Mouse (Mus musculus): Measurements from ENCODE around the gene Fcgr1. TPM values are rescaled to one million over a fixed set of nuclear protein-coding genes. Genes with fewer than 3 reads are reported as not detected.

Gene Fcgr1
- polyA plus RNA-seq, 1 experiment from 2014 or later = 1.3 TPM

DNA sequence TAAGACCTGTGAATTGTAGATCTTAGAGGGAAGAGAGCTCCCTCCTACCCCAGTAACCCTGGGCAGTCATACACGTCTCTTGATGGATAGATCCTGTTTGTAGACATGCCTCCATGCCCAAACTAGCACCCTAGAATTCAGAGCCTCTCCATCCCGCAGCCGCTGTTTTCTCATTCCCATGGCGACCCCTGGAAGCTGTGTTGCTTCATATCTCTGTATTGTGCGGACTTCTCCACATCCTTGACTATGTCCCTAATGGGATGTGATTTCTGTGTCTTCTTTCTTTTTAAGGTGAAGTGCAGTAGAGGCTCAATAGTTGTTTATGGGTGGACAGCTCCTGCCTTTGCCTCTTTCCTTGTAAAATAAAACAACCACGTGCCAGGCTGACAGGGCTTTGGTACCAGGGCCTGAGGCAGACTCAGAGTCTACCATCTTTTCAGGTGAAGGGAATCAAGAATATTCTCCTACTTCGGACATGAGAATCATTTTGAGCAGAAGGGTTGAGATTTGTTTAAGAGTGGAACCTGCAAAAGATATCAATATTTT lies 29.3 kb downstream of the Fcgr1 start:
- H3K4me1 ChIP-seq = peaks cover 51% of the 10 kb centered on the region
- no peaks in the 10 kb centered on the region for H3K36me3 ChIP-seq (replicated peaks)
- WGBS = 76% methylated on average over 7 of the region's 7 CpGs
- peak overlapping the region; percentile 98 for H3K27ac ChIP-seq (replicated peaks)
- peak; percentile 39 for DNase-seq (ENCODE audit: low spot score)
- peak overlapping the region; percentile 63 for H3K4me3 ChIP-seq
- no peaks in the 10 kb centered on the region for H3K9me3 ChIP-seq
- no peaks in the 10 kb centered on the region for H3K27me3 ChIP-seq (replicated peaks; ENCODE audit: low read depth, poor library complexity, severe bottlenecking)

DNA sequence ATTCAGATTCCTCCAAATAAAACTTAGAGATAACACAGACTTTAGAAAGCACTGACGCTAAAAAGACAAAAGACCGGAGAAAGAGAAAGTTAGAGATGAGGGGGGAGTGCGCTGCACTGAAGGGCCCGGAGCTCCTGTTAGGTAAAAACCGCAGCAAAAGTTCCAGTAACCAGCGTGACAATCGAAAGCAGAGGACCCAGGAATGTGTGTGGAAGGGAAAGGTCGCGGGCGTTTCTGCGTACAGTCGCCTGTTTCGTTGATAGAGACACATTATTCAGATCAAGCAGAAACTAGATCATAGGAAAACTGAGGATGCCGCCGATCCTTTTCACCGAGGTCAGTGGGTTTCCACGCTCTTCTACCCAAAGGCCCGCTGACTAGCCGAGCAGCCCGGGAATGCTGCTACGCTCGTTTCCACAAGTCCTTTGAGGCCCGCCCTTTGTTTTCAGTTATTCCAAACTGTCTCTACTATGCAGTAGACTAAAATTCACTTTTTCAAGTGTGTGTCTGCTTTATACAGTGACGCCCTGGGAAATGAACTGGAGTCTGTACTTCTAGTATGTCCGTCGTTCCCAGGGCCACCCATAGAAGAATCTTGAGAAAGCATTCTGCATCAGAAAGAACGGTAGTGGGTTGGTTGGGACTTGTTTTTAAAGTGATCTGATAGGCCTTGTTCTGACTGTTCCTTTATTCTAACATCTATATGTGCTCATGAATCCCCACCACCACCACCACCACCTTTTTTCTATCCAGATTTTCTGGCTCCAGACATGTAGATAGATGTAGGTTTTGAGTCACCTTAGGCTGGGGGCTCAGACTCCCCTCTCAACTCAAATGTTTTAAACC lies 30.0 kb downstream of the Fcgr1 start:
- Histone ChIP-seq H3K9me3 (no peaks in the 10 kb centered on the region), H3K4me1 (peaks cover 51% of the 10 kb centered on the region), H3K36me3 (replicated peaks) (no peaks in the 10 kb centered on the region), H3K27me3 (replicated peaks; ENCODE audit: low read depth, poor library complexity, severe bottlenecking) (no peaks in the 10 kb centered on the region), H3K27ac (replicated peaks) (peak overlapping the region; percentile 98), H3K4me3 (peak overlapping the region; percentile 63)
- peak; percentile 69 for DNase-seq (ENCODE audit: low spot score)
- WGBS = 8% methylated on average over 27 of the region's 27 CpGs

DNA sequence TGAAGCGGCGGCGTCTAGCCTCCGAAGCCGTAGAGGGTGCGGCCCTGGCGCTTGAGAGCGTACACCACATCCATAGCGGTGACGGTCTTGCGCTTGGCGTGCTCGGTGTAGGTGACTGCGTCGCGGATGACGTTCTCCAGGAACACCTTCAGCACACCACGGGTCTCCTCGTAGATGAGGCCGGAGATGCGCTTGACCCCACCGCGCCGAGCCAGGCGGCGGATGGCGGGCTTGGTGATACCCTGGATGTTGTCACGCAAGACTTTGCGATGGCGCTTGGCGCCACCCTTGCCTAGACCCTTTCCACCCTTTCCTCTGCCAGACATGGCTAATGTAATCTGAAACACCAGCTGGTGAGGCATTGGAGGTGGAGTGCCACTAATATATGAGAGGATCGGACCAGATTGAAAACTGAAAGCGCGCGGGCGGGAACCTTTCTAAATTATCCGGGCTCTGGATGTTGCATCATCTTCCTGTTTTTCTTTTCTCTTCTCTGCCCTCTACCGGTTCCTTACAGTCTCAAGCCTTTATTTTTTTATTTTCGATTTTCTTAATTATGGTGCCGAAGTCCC lies 30.7 kb downstream of the Fcgr1 start, which contains the start of gene Hist2h4:
Gene Hist2h4 (minus strand): TSS at position 333 of the 572 bp plus-strand sequence.
- WGBS = under 1% methylated on average over 40 of the region's 40 CpGs
- H3K36me3 ChIP-seq (replicated peaks) = no peaks in the 10 kb centered on the region

DNA sequence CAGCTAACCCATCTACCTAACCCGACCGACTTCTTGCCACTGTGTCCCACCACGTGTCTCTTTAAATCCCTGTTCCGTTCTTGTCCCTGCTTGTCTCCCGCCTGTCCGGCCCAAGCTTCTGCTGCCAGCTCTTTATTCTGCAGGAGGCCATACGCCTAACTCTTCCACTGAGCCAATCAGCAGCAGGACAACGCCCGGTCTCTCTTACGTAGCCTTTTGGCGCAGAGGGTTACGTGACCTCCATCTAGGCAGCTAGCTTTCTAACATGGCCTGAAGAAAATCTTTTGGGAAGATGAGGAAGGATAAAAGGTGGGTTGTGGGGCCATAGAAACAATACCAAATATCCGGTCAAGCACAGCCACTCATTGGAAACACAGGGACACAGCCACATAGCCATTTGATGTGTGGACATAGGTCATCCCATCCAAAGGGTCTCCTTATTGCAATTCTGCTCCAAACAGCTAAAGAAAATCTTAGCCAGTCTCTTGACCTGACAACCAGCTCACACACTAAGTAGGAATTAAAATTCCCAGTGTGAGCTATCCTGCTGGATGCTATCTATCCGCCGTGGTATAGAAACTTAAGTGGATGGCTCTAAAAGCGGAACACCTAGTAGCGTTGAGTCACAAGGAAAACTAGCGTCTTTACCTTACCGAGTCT lies 31.4 kb downstream of the Fcgr1 start:
- H3K9me3 ChIP-seq = no peaks in the 10 kb centered on the region
- H3K4me3 ChIP-seq = peak overlapping the region; percentile 63
- H3K27ac ChIP-seq (replicated peaks) = peak overlapping the region; percentile 98
- H3K36me3 ChIP-seq (replicated peaks) = no peaks in the 10 kb centered on the region
- DNase-seq (ENCODE audit: low spot score) = peak; percentile 85
- WGBS = 2% methylated on average over 19 of the region's 19 CpGs
- H3K4me1 ChIP-seq = peaks cover 42% of the 10 kb centered on the region
- no peaks in the 10 kb centered on the region for H3K27me3 ChIP-seq (replicated peaks; ENCODE audit: low read depth, poor library complexity, severe bottlenecking)

More for the DNA sequence above, 30.7 kb downstream of the Fcgr1 start, which contains the start of gene Hist2h4:
- H3K27ac ChIP-seq (replicated peaks) = peak within 1 kb of the TSS; percentile 98
- peaks cover 49% of the 10 kb centered on the region for H3K4me1 ChIP-seq
- no peaks in the 10 kb centered on the region for H3K9me3 ChIP-seq
- peak; percentile 95 for DNase-seq (ENCODE audit: low spot score)
- no peaks in the 10 kb centered on the region for H3K27me3 ChIP-seq (replicated peaks; ENCODE audit: low read depth, poor library complexity, severe bottlenecking)
- H3K4me3 ChIP-seq = peak within 1 kb of the TSS; percentile 63

DNA sequence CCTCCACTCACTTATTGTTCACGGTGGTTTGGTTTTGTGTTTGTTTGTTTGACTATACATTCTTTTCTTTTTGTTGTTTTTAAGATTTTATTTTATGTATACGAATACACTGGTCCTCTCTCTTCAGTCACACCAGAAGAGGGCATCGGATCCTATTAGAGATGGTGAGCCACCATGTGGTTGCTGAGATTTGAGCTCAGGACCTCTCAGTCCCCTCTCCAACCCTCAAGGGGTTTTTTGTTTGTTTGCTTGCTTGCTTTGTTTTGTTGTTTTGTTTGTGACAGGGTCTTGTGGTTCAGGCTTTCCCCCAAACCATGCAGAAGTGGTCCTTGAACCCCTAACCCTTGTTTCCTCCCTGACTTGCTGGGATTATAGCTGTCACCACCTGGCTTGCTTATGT lies 32.1 kb downstream of the Fcgr1 start:
- WGBS = 65% methylated on average over 3 of the region's 3 CpGs
- Histone ChIP-seq H3K27ac (replicated peaks) (peak overlapping the region; percentile 98), H3K4me3 (peak overlapping the region; percentile 63)

DNA sequence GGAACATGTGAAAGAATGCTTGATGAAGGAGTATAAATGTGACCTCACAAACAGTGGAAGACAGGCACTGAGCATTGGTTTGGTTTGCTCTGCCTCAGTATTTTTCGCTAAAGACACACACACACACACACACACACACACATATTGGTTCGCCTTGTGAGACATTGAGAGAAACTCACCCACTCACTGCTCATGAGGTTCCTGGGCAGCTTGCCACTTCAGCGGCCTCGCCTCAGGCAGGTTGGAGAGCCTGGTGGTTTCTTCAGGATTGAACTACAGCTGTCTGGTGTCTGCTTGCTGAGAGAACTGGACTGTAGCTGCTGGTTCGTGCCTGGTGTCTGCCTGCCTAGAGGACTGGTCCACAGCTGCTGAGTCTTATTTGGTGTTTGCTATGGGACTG lies 33.5 kb downstream of the Fcgr1 start:
- no peaks in the 10 kb centered on the region for H3K27me3 ChIP-seq (replicated peaks; ENCODE audit: low read depth, poor library complexity, severe bottlenecking)
- DNase-seq (ENCODE audit: low spot score) = no peak
- H3K4me3 ChIP-seq = no peak overlapping the region
- 88% methylated on average over 5 of the region's 5 CpGs for WGBS
- peaks cover 39% of the 10 kb centered on the region for H3K4me1 ChIP-seq
- no peaks in the 10 kb centered on the region for H3K36me3 ChIP-seq (replicated peaks)
- peak overlapping the region; percentile 51 for H3K27ac ChIP-seq (replicated peaks)
- H3K9me3 ChIP-seq = no peaks in the 10 kb centered on the region

More for the DNA sequence above, 32.1 kb downstream of the Fcgr1 start:
- DNase-seq (ENCODE audit: low spot score) = no peak
- H3K9me3 ChIP-seq = no peaks in the 10 kb centered on the region
- no peaks in the 10 kb centered on the region for H3K27me3 ChIP-seq (replicated peaks; ENCODE audit: low read depth, poor library complexity, severe bottlenecking)
- H3K4me1 ChIP-seq = peaks cover 34% of the 10 kb centered on the region
- no peaks in the 10 kb centered on the region for H3K36me3 ChIP-seq (replicated peaks)

DNA sequence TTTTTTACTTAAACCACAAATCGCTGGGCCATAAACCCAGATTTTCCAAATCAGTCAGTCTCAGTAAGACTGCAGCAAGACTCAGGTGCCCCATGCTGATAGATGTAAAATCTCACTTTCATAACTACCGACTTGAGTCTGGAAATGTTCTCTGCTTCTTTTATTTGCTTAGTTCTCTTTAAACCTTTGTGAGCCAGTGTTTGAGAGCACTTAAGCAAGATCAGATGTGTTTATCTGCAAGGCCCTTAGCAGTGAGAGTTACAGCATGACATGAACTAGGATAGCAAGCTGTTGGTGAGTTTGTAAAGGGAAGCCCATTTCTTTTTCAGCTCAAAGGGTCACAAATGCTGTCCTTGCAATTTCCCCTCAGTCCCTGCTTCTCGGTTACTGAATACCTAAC lies 36.6 kb downstream of the Fcgr1 start:
- Histone ChIP-seq H3K27me3 (replicated peaks; ENCODE audit: low read depth, poor library complexity, severe bottlenecking) (no peaks in the 10 kb centered on the region), H3K27ac (replicated peaks) (no peak overlapping the region; the same call in 1 of the 2 replicates), H3K4me1 (peaks cover 26% of the 10 kb centered on the region), H3K9me3 (no peaks in the 10 kb centered on the region), H3K4me3 (no peak overlapping the region), H3K36me3 (replicated peaks) (no peaks in the 10 kb centered on the region)
- DNase-seq (ENCODE audit: low spot score) = no peak
- WGBS = 82% methylated on average over 3 of the region's 3 CpGs

DNA sequence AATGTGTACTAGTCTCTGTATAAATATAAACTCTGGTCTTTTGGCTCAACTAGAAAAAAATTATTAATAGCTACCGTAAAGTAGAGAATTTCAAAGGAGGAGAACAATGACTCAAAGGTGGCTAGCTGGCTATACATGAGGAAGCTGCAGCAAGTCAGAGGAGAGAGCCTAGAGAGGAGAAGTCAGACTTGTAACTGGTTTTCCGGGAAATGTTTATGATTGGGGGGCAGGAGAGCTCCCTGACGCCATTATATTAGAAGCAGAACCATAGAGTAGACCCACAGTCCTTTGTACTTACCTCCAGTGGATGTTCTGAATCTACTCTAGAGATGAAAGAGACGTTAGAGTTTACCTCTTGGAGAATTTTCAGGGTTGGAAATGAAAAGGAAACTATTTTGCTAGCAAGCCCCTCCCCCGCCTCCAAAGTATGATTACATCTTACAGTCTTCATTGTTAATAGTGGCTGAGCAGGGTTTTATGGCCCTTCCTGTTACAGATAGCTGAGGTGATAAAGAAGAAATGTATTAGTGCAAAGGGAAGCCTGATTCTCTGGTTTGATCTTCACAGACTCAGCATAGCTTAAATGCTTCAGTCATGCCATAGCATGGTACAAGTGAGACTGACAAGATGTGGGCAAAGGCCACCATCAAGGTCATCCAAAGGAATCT lies 37.7 kb downstream of the Fcgr1 start:
- WGBS = 85% methylated on average over 5 of the region's 5 CpGs

DNA sequence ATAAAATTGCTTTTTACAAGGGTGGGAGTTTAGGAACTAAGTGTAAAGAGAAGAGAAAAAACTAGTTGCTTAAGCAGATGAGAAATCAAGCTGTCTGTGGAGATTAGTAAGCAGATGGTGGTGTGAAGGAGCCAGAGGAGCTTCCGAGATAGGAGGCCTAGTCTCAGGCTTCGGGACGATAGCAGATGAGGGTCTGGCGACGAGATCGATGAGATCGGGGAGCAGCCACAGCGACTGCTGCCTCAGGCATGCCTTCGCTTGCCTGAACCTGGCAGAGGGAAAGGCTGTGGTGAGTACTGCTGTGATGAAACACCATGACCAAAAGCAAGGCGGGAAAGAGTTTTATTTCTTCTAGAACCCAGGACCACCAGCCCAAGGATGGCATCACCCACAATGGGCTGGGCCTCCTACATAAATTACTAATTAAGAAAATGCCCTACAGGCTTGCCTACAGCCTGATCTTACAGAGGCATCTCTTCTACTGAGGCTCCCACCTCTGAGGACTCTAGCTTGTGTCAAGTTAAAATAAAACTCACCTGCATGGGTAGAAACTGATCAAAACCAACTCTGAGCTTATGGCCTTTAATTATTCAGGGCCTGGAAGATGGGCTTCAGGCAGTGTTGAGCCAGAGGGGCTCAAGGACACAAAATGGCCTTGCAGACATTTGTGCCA lies 39.0 kb downstream of the Fcgr1 start:
- Histone ChIP-seq H3K36me3 (replicated peaks) (no peaks in the 10 kb centered on the region), H3K4me1 (peaks cover 29% of the 10 kb centered on the region), H3K9me3 (no peaks in the 10 kb centered on the region), H3K4me3 (no peak overlapping the region), H3K27me3 (replicated peaks; ENCODE audit: low read depth, poor library complexity, severe bottlenecking) (no peaks in the 10 kb centered on the region), H3K27ac (replicated peaks) (peak overlapping the region; percentile 57)
- DNase-seq (ENCODE audit: low spot score) = peak; percentile 56
- WGBS = 50% methylated on average over 10 of the region's 10 CpGs

More for the DNA sequence above, 37.7 kb downstream of the Fcgr1 start:
- H3K4me1 ChIP-seq = peaks cover 18% of the 10 kb centered on the region
- no peak overlapping the region for H3K27ac ChIP-seq (replicated peaks)
- H3K4me3 ChIP-seq = no peak overlapping the region
- no peaks in the 10 kb centered on the region for H3K9me3 ChIP-seq
- DNase-seq (ENCODE audit: low spot score) = no peak
- no peaks in the 10 kb centered on the region for H3K27me3 ChIP-seq (replicated peaks; ENCODE audit: low read depth, poor library complexity, severe bottlenecking)
- no peaks in the 10 kb centered on the region for H3K36me3 ChIP-seq (replicated peaks)

DNA sequence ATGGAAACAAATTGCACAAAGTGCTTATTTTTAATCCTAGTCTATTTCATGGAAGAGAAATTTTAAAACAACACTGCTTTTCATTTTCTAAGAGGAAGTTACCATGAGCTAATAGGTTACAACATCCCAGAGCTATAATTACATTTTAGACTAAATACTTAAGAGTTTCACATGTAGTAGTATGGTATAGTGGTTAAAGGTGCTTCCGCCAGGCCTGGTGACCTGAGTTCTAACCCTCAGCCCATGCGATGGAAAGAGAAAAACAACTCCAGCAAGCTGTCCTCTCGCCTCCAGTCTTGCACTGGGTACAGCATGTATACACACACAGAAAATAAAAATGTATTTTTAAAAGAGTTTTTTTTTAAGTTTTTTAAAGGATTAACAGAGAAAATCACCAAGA lies 42.0 kb downstream of the Fcgr1 start:
- H3K27ac ChIP-seq (replicated peaks) = no peak overlapping the region
- H3K4me3 ChIP-seq = no peak overlapping the region
- H3K27me3 ChIP-seq (replicated peaks; ENCODE audit: low read depth, poor library complexity, severe bottlenecking) = no peaks in the 10 kb centered on the region
- H3K36me3 ChIP-seq (replicated peaks) = no peaks in the 10 kb centered on the region
- H3K4me1 ChIP-seq = peaks cover 53% of the 10 kb centered on the region
- H3K9me3 ChIP-seq = no peaks in the 10 kb centered on the region
- no peak for DNase-seq (ENCODE audit: low spot score)
- 89% methylated on average over 3 of the region's 3 CpGs for WGBS

DNA sequence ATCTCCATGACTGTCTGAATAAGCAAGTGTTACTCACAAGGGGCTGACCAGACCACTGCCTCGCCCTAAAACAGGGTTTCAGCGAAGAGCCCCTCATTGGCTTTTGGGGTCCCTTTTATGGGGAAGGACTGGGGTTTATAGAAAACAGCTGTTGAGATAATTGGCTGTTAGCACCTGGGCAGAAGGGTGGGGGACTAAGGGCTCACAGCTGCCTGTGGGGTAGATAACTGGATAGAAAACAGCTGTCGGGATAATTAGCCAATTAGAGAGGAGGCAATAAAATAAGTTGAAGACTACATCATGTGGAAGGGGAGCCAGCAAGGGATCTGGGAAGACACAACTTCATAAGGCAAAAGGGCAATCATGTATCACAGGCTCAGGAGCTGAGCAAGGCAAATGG lies 42.9 kb downstream of the Fcgr1 start:
- no peak for DNase-seq (ENCODE audit: low spot score)
- H3K27me3 ChIP-seq (replicated peaks; ENCODE audit: low read depth, poor library complexity, severe bottlenecking) = no peaks in the 10 kb centered on the region
- H3K9me3 ChIP-seq = no peaks in the 10 kb centered on the region
- no peak overlapping the region for H3K4me3 ChIP-seq
- H3K36me3 ChIP-seq (replicated peaks) = no peaks in the 10 kb centered on the region
- H3K4me1 ChIP-seq = peaks cover 49% of the 10 kb centered on the region
- WGBS = 71% methylated on average over 3 of the region's 3 CpGs
- H3K27ac ChIP-seq (replicated peaks) = peak overlapping the region; percentile 35

DNA sequence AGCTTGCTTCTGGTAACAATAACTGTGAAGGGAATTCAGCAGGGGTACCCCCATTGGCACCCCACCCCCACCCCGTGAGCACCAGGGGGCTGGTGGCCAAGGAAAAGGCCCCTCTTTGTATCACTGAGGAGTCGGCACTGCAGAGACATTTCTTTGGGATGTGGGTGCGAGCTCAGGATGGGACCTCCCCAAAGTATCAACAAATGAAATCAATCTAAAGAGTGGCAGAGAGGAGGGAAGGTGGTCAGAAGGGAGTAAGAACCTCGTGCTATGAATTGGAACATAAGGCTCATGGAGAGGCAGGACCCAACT lies 44.8 kb downstream of the Fcgr1 start:
- peak overlapping the region; percentile 57 for H3K27ac ChIP-seq (replicated peaks)
- no peaks in the 10 kb centered on the region for H3K36me3 ChIP-seq (replicated peaks)
- no peak for DNase-seq (ENCODE audit: low spot score)
- H3K9me3 ChIP-seq = no peaks in the 10 kb centered on the region
- WGBS = 57% methylated on average over 4 of the region's 4 CpGs
- peak overlapping the region; percentile 65 for H3K4me3 ChIP-seq
- peaks cover 51% of the 10 kb centered on the region for H3K4me1 ChIP-seq
- H3K27me3 ChIP-seq (replicated peaks; ENCODE audit: low read depth, poor library complexity, severe bottlenecking) = no peaks in the 10 kb centered on the region

Data from embryonic facial prominence, embryonic 10.5 days (tissue).